Mouse (Mus musculus) 3134 (cell line): ENCODE measurements at regions not wholly inside any gene's neighbourhood (a gene's known extent, or its start where the extent isn't known, plus 50 kb on each side); places are given as distances from the start of the nearest gene placed in this dataset.

Experiments
- DNase-seq: peaks from one replicate; pipeline ENCODE4 v3.0.0-alpha.2; 2011; ENCODE audit warnings: low spot score; ENCODE audit not compliant: insufficient read length; ENCODE audit errors: extremely low read depth

DNA sequence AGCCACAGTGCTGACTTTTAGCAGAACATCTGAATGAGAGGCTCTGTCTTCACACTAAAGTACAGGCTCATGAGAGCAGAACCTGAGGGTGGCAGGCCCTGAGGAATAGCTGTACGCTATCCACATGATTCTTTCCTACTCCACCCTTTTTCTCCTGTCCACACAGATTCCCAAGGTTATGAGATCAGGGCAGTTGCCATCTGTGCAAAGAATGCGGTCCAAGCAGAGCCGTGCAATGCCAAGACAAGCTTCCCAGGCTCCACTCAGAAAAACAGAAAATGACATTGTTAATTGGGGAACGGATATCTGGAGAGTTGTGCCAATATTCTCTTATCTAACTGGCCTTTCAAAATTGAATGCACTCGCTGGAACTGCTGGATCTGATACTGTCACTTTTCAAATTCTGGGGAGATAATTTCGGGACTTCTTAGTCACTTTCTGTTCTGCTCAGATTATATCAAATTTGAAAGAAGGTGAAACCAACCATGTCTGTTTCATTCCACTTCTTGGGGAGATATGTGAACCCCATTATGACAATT, 462.3 kb upstream of the Got2 start:
- no peak for DNase-seq

GRCm38 (mm10) chr8:96349503-96349902, 461.2 kb upstream of the Got2 start:
- DNase-seq, result no peak

DNA sequence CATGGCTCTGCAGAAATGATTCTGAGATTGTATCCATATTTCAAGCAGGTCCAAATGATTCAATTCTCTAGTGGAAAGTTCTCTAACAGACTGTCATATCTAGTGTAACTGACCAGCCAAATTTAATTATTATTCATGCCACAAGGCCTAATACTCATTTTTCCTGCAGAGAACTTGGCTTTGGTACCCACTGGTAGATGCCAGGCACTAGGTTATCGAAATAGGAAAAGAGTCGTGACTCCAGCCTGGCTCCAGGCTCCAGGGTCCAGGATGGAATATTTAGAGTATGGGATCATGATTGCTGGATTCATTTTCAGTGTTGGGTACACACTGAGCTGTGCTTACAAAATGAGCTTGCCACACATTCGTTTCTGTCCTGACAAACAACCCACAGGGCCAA, 452.4 kb upstream of the Got2 start:
- no peak for DNase-seq

GRCm38 (mm10) chr8:96318367-96318766, 430.0 kb upstream of the Got2 start:
- DNase-seq, result no peak

DNA sequence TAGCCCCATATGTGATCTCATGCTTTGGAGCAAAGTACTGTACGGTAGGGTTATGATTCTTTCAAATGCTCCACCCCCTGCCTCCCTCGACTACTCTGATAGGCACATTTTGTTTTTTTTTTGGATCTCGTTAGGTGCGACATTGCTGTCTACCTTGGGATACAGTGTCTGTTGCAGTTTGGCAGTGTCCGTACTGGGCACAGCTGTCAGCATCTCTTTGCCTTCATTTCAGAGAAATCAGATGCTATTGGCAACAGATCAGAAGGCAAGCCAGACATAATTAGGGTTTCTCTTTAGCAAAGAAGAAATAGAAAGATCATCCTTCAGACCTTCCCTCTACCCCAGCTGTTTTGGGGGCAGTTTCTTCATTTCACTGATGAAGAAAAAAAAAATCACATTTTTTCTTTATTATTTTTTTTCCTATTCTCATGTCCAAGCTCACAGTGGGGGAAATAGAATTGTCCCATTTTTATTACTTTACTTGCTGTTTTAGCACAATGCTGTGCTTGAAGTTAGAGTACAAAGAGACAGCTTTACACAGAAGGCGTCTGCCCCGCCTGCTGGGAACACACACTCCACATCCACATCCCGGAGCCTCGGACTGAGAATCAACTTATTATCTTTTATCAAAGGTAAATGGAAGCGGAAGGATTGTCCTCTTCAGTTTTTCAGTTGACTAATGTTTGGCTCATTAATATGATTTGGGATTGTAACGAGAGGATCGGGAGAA, 420.8 kb upstream of the Got2 start:
- no peak for DNase-seq

DNA sequence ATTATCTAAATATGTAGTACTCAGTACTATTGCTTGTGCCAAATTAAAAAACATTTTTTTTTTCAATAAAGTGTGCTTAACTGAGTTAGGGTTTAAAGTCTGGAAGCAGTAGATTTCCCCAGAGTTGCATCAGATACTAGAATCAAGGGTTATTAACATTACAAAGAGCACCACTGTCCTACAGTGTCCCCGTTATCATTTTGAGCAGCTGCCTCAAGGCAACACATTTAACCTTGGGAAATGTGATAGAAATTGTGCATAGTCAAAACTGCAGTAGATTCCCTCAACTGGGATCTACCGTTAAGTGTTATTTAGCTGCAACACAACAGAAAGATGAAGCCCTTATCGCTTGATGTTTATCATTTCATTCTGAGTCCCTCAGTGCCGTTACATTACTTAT, 408.3 kb upstream of the Got2 start:
- DNase-seq, result no peak

DNA sequence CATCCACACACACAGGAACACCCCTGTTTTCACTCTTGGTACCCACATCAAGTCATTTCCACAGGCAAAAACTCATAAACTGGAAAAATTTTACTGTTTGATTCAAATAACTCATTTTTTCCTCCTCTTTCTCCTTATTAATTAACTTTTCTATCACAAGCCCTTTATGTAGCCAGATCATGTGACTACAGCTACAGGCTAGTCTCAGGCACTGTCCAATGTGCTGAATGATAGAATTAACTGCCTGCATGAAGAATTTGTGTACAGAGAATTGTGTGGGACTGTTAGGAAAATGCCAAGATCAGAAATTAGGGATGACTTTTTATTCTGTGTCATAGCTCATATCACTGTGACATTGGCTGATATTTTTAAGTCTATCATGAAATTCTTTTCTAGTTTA, 402.4 kb upstream of the Got2 start:
- DNase-seq, result no peak

DNA sequence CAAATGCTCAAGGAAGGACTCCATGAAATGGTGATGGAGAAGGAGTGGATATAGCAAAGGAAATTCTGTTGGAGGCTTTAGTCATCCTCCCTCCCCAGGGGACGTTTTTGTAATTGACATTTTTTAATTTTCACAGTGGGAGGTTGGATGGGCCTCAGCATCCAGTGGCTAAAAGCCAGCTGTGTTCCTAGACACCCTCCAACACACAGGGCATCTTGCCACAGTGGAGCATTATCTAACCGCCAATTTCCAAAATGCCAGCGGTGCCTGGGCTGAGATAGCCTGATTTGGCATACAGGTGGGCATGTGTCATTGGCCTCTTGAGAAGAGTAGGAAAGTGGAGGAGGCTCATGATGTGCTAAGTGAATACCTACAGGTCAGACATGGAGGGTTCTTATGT, 401.2 kb upstream of the Got2 start:
- no peak for DNase-seq

- DNase-seq, result no peak
Observed at GRCm38 (mm10) chr8:96288525-96288924, 400.2 kb upstream of the Got2 start.

DNA sequence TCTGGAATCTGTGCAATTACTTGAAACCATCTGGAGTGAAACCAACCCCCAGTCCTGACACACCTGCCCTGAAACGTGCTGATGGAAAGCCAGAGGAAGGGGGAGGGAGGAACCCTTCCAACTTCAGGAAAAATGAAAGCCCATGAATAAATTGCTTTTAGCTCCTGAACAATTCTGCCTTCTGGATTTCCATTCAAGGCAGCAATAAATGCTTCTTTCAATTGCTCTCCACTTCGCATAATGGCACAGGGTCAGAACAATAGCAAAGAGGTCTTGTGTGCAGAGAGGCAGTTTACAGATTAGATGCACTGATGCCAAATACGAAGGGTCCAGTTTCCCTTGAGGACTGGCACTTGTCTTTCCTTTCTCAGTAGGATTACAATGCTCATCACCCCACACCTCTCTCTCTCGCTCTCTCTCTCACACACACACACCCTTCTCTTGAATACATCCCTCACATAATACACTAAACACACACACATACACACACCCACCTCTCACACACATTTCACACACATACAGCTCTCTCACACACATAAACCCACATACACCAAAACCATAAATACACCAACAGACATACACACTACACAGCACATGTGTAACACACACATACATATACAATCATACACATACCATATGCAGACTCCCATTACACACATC, 389.3 kb upstream of the Got2 start:
- DNase-seq, result no peak

GRCm38 (mm10) chr8:96277058-96277457, 388.7 kb upstream of the Got2 start:
- no peak for DNase-seq

DNA sequence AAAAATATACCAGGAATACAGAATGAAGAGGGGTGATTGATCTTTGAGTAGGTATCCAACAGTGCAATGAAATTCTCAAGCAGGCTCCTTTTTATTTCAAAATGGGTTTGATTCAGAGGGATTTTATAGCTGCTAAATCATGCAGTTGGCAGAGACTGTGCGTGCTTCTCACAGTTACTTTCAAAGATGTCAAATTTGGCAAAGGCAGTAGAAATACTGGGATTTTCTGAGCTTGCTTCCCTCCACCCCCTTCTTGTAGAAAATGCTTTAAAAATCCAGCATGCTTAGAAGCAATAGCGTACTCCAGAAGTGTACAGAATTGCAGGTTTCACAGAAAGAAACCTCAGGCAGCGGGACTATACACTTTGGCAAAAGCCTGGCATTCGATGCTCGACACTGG, 367.9 kb upstream of the Got2 start:
- DNase-seq, result no peak

- DNase-seq, result no peak
Observed at GRCm38 (mm10) chr8:96255811-96256210, 367.5 kb upstream of the Got2 start.

- DNase-seq, result no peak
Observed at GRCm38 (mm10) chr8:96246017-96246416, 357.7 kb upstream of the Got2 start.

DNA sequence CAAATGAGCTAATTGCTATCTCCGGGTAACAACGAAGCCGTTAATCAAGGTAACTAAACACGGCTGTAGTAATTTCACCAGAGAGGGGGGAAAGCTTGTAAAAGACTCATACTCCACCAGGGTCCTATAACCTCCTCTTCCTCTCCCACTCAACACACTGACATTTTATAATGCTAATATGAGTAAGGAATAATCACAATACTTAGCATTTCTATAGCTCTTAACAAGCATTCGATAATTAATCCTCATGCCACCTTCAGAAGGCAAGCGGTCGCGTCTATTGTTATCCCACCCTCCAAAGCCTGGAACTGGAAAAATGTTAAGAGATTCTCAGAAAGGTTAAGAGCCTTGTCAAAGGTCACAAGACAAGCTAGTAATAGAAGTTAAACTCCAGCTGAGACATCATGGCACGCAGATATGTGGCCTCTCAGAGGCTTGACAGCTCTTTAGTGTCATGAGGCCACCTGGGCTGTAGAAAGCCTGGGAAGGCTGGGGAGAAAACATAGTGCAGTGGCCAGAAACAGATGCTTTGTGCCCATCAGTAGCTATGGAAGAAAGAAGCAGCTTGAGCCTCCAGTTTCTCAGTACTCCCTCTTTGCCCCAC, 356.3 kb upstream of the Got2 start:
- DNase-seq, result no peak

- DNase-seq, result no peak
Observed at GRCm38 (mm10) chr8:96238406-96238805, 350.1 kb upstream of the Got2 start.

GRCm38 (mm10) chr8:96237940-96238339, 349.6 kb upstream of the Got2 start:
- DNase-seq, result peak; percentile 3

- DNase-seq, result no peak
Observed at GRCm38 (mm10) chr8:96230412-96230811, 342.1 kb upstream of the Got2 start.
